Mouse (Mus musculus) CH12.LX (cell line): ENCODE data around the gene Msrb1.
A peak's percentile ranks its signal among the peaks of the same experiment; 100 is the strongest.

ENCODE experiments used
- CHD2 ChIP-seq: IDR thresholded peaks from 2 replicates; pipeline ENCODE4 v1.6.1; 2011; ENCODE audit warnings: low read length, improper control_type of control experiment
- CTCF ChIP-seq, 2 experiments: IDR thresholded peaks in 1 of 2; conservative IDR thresholded peaks in 1 of 2; 2 replicates each; pipeline ENCODE4 v1.5.1; 2011 to 2012; ENCODE audit warnings: low read depth in 2 of 2, low read length in 2 of 2, improper control_type of control experiment in 1 of 2, inconsistent platforms in 1 of 2, mild to moderate bottlenecking in 1 of 2, moderate library complexity in 1 of 2
- ELF1 ChIP-seq: IDR thresholded peaks from 2 replicates; pipeline ENCODE4 v1.6.1; 2014; ENCODE audit warnings: low read depth, mild to moderate bottlenecking, inconsistent platforms, low read length, improper control_type of control experiment
- EP300 ChIP-seq: IDR thresholded peaks from 2 replicates; pipeline ENCODE4 v1.6.1; 2011; ENCODE audit warnings: low read length, improper control_type of control experiment
- KAT2A ChIP-seq: IDR thresholded peaks from 2 replicates; pipeline ENCODE4 v1.6.1; 2012; ENCODE audit warnings: low read length, improper control_type of control experiment, inconsistent platforms; ENCODE audit not compliant: insufficient replicate concordance
- MAFK ChIP-seq: IDR thresholded peaks from 2 replicates; pipeline ENCODE4 v1.6.1; 2011; ENCODE audit warnings: low read length, improper control_type of control experiment; ENCODE audit not compliant: insufficient replicate concordance
- MAZ ChIP-seq: IDR thresholded peaks from 2 replicates; pipeline ENCODE4 v1.6.1; 2012; ENCODE audit warnings: low read depth, mild to moderate bottlenecking, inconsistent platforms, low read length, improper control_type of control experiment, moderate library complexity
- POLR2A ChIP-seq: IDR thresholded peaks from 2 replicates; pipeline ENCODE4 v1.6.1; 2011; ENCODE audit warnings: low read depth, mild to moderate bottlenecking, improper control_type of control experiment, low read length
- POLR2AphosphoS2 ChIP-seq: IDR thresholded peaks from 2 replicates; pipeline ENCODE4 v1.6.1; 2011; ENCODE audit warnings: low read depth, low read length, improper control_type of control experiment
- RAD21 ChIP-seq: IDR thresholded peaks from 2 replicates; pipeline ENCODE4 v1.6.1; 2011; ENCODE audit warnings: low read depth, mild to moderate bottlenecking, low read length, improper control_type of control experiment, moderate library complexity
- RCOR1 ChIP-seq: conservative IDR thresholded peaks from 2 replicates; pipeline ENCODE4 v1.6.1; 2012; ENCODE audit warnings: low read depth, mild to moderate bottlenecking, inconsistent platforms, low read length, improper control_type of control experiment
- UBTF ChIP-seq: IDR thresholded peaks from 2 replicates; pipeline ENCODE4 v1.6.1; 2012; ENCODE audit warnings: low read depth, mild to moderate bottlenecking, inconsistent platforms, low read length, improper control_type of control experiment, moderate library complexity
- USF2 ChIP-seq: conservative IDR thresholded peaks from 2 replicates; pipeline ENCODE4 v1.6.1; 2011; ENCODE audit warnings: low read depth, low read length, improper control_type of control experiment
- ZNF384 ChIP-seq: IDR thresholded peaks from 2 replicates; pipeline ENCODE4 v1.6.1; 2012; ENCODE audit warnings: low read depth, low read length, improper control_type of control experiment, inconsistent platforms

DNA sequence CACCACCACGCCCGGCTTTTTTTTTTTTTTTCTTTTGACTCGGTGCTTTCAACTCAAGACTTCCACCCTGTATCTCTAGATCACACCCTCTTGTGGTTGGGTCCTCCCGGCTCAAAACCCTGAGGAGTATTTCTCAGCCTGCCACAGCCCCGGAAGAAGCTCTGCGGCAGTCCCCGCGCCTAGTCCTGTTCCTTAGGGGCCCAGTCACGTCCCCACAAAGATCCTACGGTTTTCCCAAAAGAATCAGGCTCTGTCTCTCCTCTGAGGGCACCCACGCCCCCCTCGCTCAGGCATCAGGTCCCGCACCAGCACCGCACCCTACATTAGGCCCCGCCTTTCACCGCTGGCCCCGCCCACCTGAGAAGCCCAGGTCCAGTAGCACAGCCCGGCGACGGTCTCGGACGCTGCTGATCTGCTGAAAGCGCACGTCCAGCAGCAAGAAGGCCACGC, 49.3 kb upstream of the Msrb1 start:
- no peak for TF ChIP-seq POLR2A
- TF ChIP-seq RCOR1: no peak
- no peak for TF ChIP-seq POLR2AphosphoS2
- no peak for TF ChIP-seq CTCF (conservative IDR thresholded peaks at IDR 0.05 in 1 of 2, IDR thresholded peaks at IDR 0.05 in 1 of 2; ENCODE audit: low read depth in 2 of 2, low read length in 2 of 2)
- TF ChIP-seq MAFK: no peak
- TF ChIP-seq ZNF384: peak; percentile 81
- no peak for TF ChIP-seq EP300
- no peak for TF ChIP-seq USF2
- no peak for TF ChIP-seq MAZ
- no peak for TF ChIP-seq RAD21
- no peak for TF ChIP-seq KAT2A
- TF ChIP-seq ELF1: peak; percentile 49; the same call in 1 of the 2 replicates
- no peak for TF ChIP-seq CHD2
- no peak for TF ChIP-seq UBTF
